Mouse (Mus musculus) heart, embryonic 11.5 days (tissue): ENCODE results near the gene Pom121l2. TPM values are rescaled to one million over a fixed set of nuclear protein-coding genes. Genes with fewer than 3 reads are reported as not detected.

Source experiments
- ATAC-seq: fragments of 200-750 bp; cut with Nextera tagmentation; replicated peaks from 2 replicates; pipeline ENCODE4 v1.8.0; 2017; ENCODE audit warnings: moderate library complexity; ENCODE audit not compliant: insufficient number of reproducible peaks, low FRiP score, low TSS enrichment
- H3K27ac ChIP-seq: fragments of 300-500 bp; sonication (generic); 2 replicates; pipeline ENCODE4 v1.5.1; 2014; ENCODE audit warnings: mild to moderate bottlenecking, low read depth, low read length
- H3K27me3 ChIP-seq: fragments of 300-500 bp; sonication (generic); 2 replicates; pipeline ENCODE4 v1.6.1; 2014; ENCODE audit warnings: mild to moderate bottlenecking, low read length, mixed read lengths; ENCODE audit not compliant: control insufficient read depth, insufficient read depth
- H3K36me3 ChIP-seq: fragments of 300-500 bp; sonication (generic); 2 replicates; pipeline ENCODE4 v1.6.1; 2014; ENCODE audit warnings: mild to moderate bottlenecking, low read length, moderate library complexity, mixed read lengths; ENCODE audit not compliant: control insufficient read depth, insufficient read depth
- H3K4me1 ChIP-seq: fragments of 300-500 bp; sonication (generic); 2 replicates; pipeline ENCODE4 v1.6.1; 2014; ENCODE audit warnings: low read length; ENCODE audit not compliant: control insufficient read depth, insufficient read depth
- H3K4me2 ChIP-seq: fragments of 300-500 bp; sonication (generic); 2 replicates; pipeline ENCODE4 v1.6.1; 2014; ENCODE audit warnings: mild to moderate bottlenecking, moderate library complexity
- H3K4me3 ChIP-seq: fragments of 300-500 bp; sonication (generic); 2 replicates; pipeline ENCODE4 v1.5.1; 2014; ENCODE audit warnings: low read depth, low read length
- H3K9ac ChIP-seq: fragments of 300-500 bp; sonication (generic); 2 replicates; pipeline ENCODE4 v1.6.1; 2014; ENCODE audit warnings: mild to moderate bottlenecking, low read depth, low read length, moderate library complexity
- H3K9me3 ChIP-seq: fragments of 300-500 bp; sonication (generic); replicated peaks from 2 replicates; pipeline ENCODE4 v1.6.1; 2016; ENCODE audit warnings: low read length; ENCODE audit not compliant: control insufficient read depth
- WGBS: fragments of 180-500 bp; shearing (Covaris S2); extraction: QIAGEN DNeasy Blood & Tissue Kit; methylation state at CpG from one replicate; pipeline ENCODE4 v1.1.7; 2014; ENCODE audit not compliant: insufficient replicate concordance; 5-methylcytosine and 5-hydroxymethylcytosine counted together
- polyA plus RNA-seq: library from polyadenylated mRNA; unstranded; fragments of >200 nt; fragmentation: Nextera tagmentation; extraction: Ambion mirVana; gene quantifications from 2 replicates; pipeline ENCODE4 v1.2.1, GENCODE M21; 2014

The Pom121l2 gene
- polyA plus RNA-seq, 1 experiment from 2014 or later, result not detected

DNA sequence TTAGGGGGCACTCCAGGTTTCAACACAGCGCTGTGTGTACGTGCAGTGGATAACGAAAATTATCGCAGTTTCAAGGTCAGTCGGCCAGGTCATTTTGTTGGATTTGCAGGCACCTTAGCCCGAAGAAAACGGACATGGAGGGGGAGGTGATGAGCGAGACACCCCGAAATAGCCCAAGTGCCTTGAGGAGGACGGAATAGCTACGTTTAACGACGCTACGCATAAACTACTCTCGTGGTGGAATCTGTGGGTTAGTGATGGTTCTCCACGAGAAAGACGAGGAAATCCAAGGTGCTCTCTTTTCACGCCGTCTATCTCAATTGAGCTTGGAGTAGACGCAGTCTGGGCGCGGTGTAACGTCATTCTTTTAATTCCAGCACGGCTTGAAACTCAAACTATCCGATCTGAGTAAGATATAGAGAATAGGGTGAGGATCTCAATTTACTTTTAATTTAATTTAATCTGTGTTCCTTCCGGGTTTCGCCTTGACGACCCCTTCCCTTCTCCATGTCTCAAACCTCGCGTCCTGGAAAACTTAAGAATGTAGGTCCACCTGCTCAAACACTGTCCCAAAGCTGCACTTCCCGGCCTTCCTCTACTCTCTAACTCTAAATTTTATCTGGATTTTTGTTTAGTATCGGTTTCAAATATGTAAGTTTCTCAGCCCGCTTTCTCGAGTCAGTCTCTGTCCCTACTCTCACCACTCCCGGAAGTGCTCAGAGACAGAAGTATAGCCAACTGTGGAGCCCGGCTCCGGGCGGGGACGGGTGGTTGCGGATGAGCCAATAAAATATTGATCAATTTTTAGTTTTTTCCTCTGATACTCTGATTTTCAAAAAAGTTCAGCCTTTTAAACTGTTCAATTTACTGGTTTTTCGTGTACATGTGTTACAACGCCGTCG is 39.2 kb downstream of the Pom121l2 start:
- peak overlapping the region; percentile 68 for H3K9ac ChIP-seq
- H3K27me3 ChIP-seq, result peaks cover 6% of the 10 kb centered on the region
- no peak overlapping the region for H3K27ac ChIP-seq
- H3K36me3 ChIP-seq, result no peaks in the 10 kb centered on the region
- 0 out of 2 replicates have a peak, but pooled peaks cover 2% of the 10 kb centered on the region for H3K4me1 ChIP-seq
- under 1% methylated on average over 44 of the region's 44 CpGs for WGBS
- H3K4me3 ChIP-seq, result peak overlapping the region; percentile 61
- H3K9me3 ChIP-seq, result no peaks in the 10 kb centered on the region
- H3K4me2 ChIP-seq, result peak overlapping the region; percentile 72
- 0 out of 2 replicates have a peak, but pooled peaks have one; percentile 58 for ATAC-seq

GRCm38 (mm10) chr13:22020901-22021339 is 39.9 kb downstream of the Pom121l2 start:
- Histone ChIP-seq H3K4me1 (0 out of 2 replicates have a peak, but pooled peaks cover 2% of the 10 kb centered on the region), H3K27ac (no peak overlapping the region), H3K4me3 (peak overlapping the region; percentile 61), H3K9me3 (no peaks in the 10 kb centered on the region), H3K36me3 (no peaks in the 10 kb centered on the region), H3K27me3 (peaks cover 2% of the 10 kb centered on the region; the same call in 1 of the 2 replicates), H3K9ac (peak overlapping the region; percentile 69), H3K4me2 (peak overlapping the region; percentile 72)
- WGBS, result under 1% methylated on average over 8 of the region's 8 CpGs
- ATAC-seq, result peak; percentile 75

GRCm38 (mm10) chr13:22021581-22021980 is 40.6 kb downstream of the Pom121l2 start:
- Histone ChIP-seq H3K27me3 (no peaks in the 10 kb centered on the region; the same call in 1 of the 2 replicates), H3K9me3 (no peaks in the 10 kb centered on the region), H3K4me2 (peak overlapping the region; percentile 72), H3K36me3 (no peaks in the 10 kb centered on the region), H3K4me3 (peak overlapping the region; percentile 61), H3K4me1 (0 out of 2 replicates have a peak, but pooled peaks cover 2% of the 10 kb centered on the region), H3K27ac (0 out of 2 replicates have a peak overlapping the region, but pooled peaks have one; percentile 7), H3K9ac (peak overlapping the region; percentile 69)
- no peak for ATAC-seq
- under 1% methylated on average over 11 of the region's 11 CpGs for WGBS

GRCm38 (mm10) chr13:22022241-22022640 is 41.2 kb downstream of the Pom121l2 start:
- 0 out of 2 replicates have a peak overlapping the region, but pooled peaks have one; percentile 7 for H3K27ac ChIP-seq
- H3K4me1 ChIP-seq, result 0 out of 2 replicates have a peak, but pooled peaks cover 2% of the 10 kb centered on the region
- no peaks in the 10 kb centered on the region; the same call in 1 of the 2 replicates for H3K27me3 ChIP-seq
- no peaks in the 10 kb centered on the region for H3K9me3 ChIP-seq
- WGBS, result under 1% methylated on average over 9 of the region's 9 CpGs
- H3K9ac ChIP-seq, result peak overlapping the region; percentile 69
- H3K36me3 ChIP-seq, result no peaks in the 10 kb centered on the region
- H3K4me3 ChIP-seq, result peak overlapping the region; percentile 61
- ATAC-seq, result peak; percentile 69; the same call in 1 of the 2 replicates
- peak overlapping the region; percentile 72 for H3K4me2 ChIP-seq

DNA sequence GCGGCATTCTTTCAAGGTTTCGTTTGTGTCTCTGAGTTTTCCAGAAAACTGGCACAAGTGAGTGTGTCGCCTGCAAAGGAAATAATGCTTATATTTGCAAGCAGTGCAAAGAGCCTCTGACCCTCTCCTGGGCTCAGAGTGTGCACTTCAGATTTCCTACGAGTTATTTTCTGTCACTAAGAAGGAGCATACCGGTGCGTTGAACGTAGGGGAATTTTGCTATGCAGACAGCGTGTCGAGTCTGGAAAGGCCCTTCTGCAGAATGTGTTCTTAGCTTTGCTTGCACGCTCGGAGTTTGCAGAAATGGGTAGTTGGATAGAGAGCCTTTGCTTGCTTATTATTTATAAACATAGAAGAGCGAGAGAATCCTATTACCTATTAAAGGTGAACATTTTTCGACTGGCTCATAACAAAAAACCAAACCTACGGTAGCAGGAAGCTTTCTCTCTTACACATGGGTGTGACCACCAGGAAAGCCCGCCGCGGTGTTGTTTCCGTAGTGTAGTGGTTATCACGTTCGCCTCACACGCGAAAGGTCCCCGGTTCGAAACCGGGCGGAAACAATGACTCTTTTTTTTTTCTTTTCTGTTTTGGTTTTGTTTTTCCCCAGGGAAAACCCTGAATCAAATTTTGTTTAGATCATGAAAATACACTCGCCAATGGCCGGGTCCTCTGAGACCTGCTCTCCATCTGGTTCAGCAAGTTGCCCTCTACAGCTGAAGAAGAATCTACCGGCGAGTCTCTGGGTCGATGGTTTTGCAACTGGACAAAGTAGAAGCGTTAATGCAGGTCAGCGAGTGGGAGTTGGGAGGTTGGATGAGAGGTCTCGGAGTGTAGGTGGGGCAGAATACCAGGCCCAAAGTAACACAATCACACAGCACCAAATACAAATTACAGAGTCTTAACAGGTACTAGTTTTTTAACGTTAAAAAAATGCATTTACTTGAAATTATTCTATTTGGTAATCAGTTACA is 45.4 kb downstream of the Pom121l2 start:
- no peak overlapping the region for H3K27ac ChIP-seq
- no peaks in the 10 kb centered on the region for H3K27me3 ChIP-seq
- H3K4me3 ChIP-seq, result peak overlapping the region; percentile 67
- no peaks in the 10 kb centered on the region for H3K36me3 ChIP-seq
- H3K9me3 ChIP-seq, result no peaks in the 10 kb centered on the region
- 2% methylated on average over 35 of the region's 35 CpGs for WGBS
- peak overlapping the region; percentile 63 for H3K4me2 ChIP-seq
- H3K9ac ChIP-seq, result peak overlapping the region; percentile 77
- H3K4me1 ChIP-seq, result no peaks in the 10 kb centered on the region; the same call in 1 of the 2 replicates
- no peak for ATAC-seq

DNA sequence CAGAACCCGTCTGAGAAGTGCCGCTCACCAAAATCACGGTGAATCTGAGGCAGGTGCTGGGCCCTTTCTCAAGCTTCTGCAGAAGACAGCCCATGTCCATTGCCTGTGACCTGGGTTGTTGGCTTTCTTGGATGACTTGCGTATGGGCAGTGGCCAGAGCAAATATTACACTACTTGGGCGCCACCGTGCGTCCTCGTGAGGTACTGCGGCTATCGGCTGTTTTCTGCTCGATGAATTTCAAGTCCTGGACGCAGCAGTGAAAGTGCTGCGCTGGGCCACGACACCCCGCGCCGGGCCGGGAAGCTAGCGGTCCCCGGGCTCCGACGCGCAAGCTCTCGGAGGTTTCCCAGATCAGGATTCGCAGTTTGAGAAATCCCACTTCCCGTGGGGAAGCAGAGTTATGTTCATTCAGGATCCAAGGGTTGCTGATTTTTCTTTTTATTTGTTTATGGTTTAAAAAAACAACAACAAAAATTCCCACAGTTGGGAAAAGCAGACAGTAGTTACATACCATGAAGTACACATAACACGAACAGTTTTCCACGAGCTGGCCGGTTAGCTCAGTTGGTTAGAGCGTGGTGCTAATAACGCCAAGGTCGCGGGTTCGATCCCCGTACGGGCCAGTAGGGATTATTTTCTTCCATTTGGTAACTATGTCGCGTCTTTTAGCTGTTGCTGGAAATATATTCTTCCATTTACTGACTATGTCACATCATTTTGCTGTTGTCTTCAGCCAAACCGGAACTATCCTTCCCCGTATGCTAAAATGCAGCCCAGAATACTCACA is 47.9 kb downstream of the Pom121l2 start:
- peak overlapping the region; percentile 62 for H3K9ac ChIP-seq
- no peaks in the 10 kb centered on the region for H3K9me3 ChIP-seq
- WGBS, result under 1% methylated on average over 40 of the region's 40 CpGs
- H3K36me3 ChIP-seq, result no peaks in the 10 kb centered on the region
- peak overlapping the region; percentile 55 for H3K4me2 ChIP-seq
- peak overlapping the region; percentile 46 for H3K27ac ChIP-seq
- H3K27me3 ChIP-seq, result no peaks in the 10 kb centered on the region
- H3K4me3 ChIP-seq, result peak overlapping the region; percentile 44
- peak; percentile 76 for ATAC-seq
- H3K4me1 ChIP-seq, result no peaks in the 10 kb centered on the region; the same call in 1 of the 2 replicates

GRCm38 (mm10) chr13:22029928-22030327 is 48.9 kb downstream of the Pom121l2 start:
- no peak for ATAC-seq
- Histone ChIP-seq H3K36me3 (no peaks in the 10 kb centered on the region), H3K4me2 (peak overlapping the region; percentile 55; the same call in 1 of the 2 replicates), H3K9me3 (no peaks in the 10 kb centered on the region), H3K4me1 (no peaks in the 10 kb centered on the region; the same call in 1 of the 2 replicates), H3K9ac (no peak overlapping the region), H3K4me3 (no peak overlapping the region), H3K27ac (no peak overlapping the region), H3K27me3 (no peaks in the 10 kb centered on the region)
- 30% methylated on average over 8 of the region's 8 CpGs for WGBS
